Mouse (Mus musculus): ENCODE measurements around the gene Msmo1.

DNA sequence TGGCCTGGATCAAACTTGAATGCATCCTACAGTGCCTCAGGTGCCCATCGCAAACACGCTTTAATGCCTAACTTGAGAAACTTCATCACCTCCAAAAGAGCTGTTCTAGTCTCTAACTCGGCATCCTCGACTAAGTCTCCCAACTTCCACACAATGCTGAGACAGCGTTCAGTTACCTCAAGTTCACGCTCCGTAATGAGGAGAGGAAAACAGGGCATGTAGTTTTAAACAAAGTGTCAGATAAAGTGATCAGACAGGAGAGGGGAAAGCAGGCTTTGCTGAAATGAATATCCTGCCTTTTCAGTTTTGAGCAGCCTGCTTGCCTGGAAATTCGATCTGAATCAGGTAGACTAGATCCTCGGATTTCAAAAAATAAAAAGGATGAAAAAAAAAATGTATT is 996 bp downstream of the Msmo1 start:
- TF ChIP-seq EP300 (IDR thresholded peaks at IDR 0.05; ENCODE audit: low read length) (no peak), CTCF (conservative IDR thresholded peaks at IDR 0.05 in 1 of 2, IDR thresholded peaks at IDR 0.05 in 1 of 2; ENCODE audit: low read depth in 2 of 2, low read length in 2 of 2) (no peak), RAD21 (IDR thresholded peaks at IDR 0.05; ENCODE audit: low read depth, low read length) (no peak), POLR2A (IDR thresholded peaks at IDR 0.05; ENCODE audit: low read depth, low read length) (no peak), USF2 (conservative IDR thresholded peaks at IDR 0.05; ENCODE audit: low read depth, low read length) (no peak), POLR2AphosphoS2 (IDR thresholded peaks at IDR 0.05; ENCODE audit: low read depth, low read length) (no peak), SIN3A (IDR thresholded peaks at IDR 0.05; ENCODE audit: low read length) (no peak), HCFC1 (IDR thresholded peaks at IDR 0.05; ENCODE audit: low read depth, low read length) (no peak), SMC3 (IDR thresholded peaks at IDR 0.05; ENCODE audit: low read depth, low read length) (no peak)

All from CH12.LX (cell line).